Mouse (Mus musculus) telencephalon, adult 2 months (tissue): ENCODE results near the gene Slc25a22.
A peak's percentile ranks its signal among the peaks of the same experiment; 100 is the strongest.

ENCODE experiments used
- DNase-seq: peaks from one replicate; pipeline ENCODE4 v3.0.0-alpha.2; 2011; ENCODE audit warnings: low read depth, low spot score

The Slc25a22 gene

GRCm38 (mm10) chr7:141435129-141435855 is 2.4 kb downstream of the Slc25a22 start:
- DNase-seq = no peak

GRCm38 (mm10) chr7:141434464-141434863 is 3.2 kb downstream of the Slc25a22 start:
- DNase-seq = peak; percentile 75

- DNase-seq = no peak
These were observed 3.9 kb downstream of the Slc25a22 start for GRCm38 (mm10) chr7:141433517-141434400.

GRCm38 (mm10) chr7:141432741-141433516 is 4.8 kb downstream of the Slc25a22 start:
- no peak for DNase-seq

GRCm38 (mm10) chr7:141432186-141432611 is 5.5 kb downstream of the Slc25a22 start:
- DNase-seq = no peak

- no peak for DNase-seq
These were observed 6.1 kb downstream of the Slc25a22 start for GRCm38 (mm10) chr7:141431434-141432185.

- DNase-seq = no peak
These were observed 7.0 kb downstream of the Slc25a22 start for GRCm38 (mm10) chr7:141430585-141431240.

- DNase-seq = no peak
These were observed 7.7 kb downstream of the Slc25a22 start for GRCm38 (mm10) chr7:141429840-141430584.

GRCm38 (mm10) chr7:141429310-141429709 is 8.4 kb downstream of the Slc25a22 start, which contains the start of gene Cend1:
Gene Cend1, minus strand, starts transcription at chr7:141429491.
- peak; percentile 96 for DNase-seq

- DNase-seq = no peak
These were observed 9.0 kb downstream of the Slc25a22 start for GRCm38 (mm10) chr7:141428701-141429100.

GRCm38 (mm10) chr7:141426948-141427730 is 10.6 kb downstream of the Slc25a22 start:
- DNase-seq = no peak

GRCm38 (mm10) chr7:141423811-141424210 is 13.9 kb downstream of the Slc25a22 start:
- DNase-seq = no peak

- DNase-seq = no peak
These were observed 17.5 kb downstream of the Slc25a22 start for GRCm38 (mm10) chr7:141420030-141420702.

- no peak for DNase-seq
These were observed 18.7 kb downstream of the Slc25a22 start for GRCm38 (mm10) chr7:141418970-141419369.

- no peak for DNase-seq
These were observed 19.7 kb downstream of the Slc25a22 start for GRCm38 (mm10) chr7:141417731-141418681.

- DNase-seq = no peak
These were observed 21.4 kb downstream of the Slc25a22 start for GRCm38 (mm10) chr7:141416144-141416841.
